Mouse (Mus musculus) lung, embryonic 16.5 days (tissue): ENCODE data around the gene Dtx3l. TPM values are rescaled to one million over a fixed set of nuclear protein-coding genes. Genes with fewer than 3 reads are reported as not detected.
"Not testable (repeated sequence)": the region's sequence is repeated elsewhere in the genome, so short reads cannot be mapped to it uniquely, and the experiment has no call there.

ENCODE experiments used
- ATAC-seq: fragments of 200-750 bp; cut with Nextera tagmentation; 2 replicates; pipeline ENCODE4 v1.8.0; 2017; ENCODE audit warnings: low read depth, mild to moderate bottlenecking, moderate library complexity
- H3K27ac ChIP-seq: fragments of 300-500 bp; sonication (generic); 2 replicates; pipeline ENCODE4 v1.5.1; 2014; ENCODE audit warnings: mild to moderate bottlenecking, control low read depth, low read length
- H3K27me3 ChIP-seq: fragments of 300-500 bp; sonication (generic); 2 replicates; pipeline ENCODE4 v1.6.1; 2014; ENCODE audit warnings: low read depth, low read length, mixed read lengths; ENCODE audit not compliant: control insufficient read depth, insufficient read depth
- H3K36me3 ChIP-seq: fragments of 300-500 bp; sonication (generic); 2 replicates; pipeline ENCODE4 v1.6.1; 2014; ENCODE audit warnings: low read length; ENCODE audit not compliant: control insufficient read depth, insufficient read depth
- H3K4me1 ChIP-seq: fragments of 300-500 bp; sonication (generic); replicated peaks from 2 replicates; pipeline ENCODE4 v1.6.1; 2014; ENCODE audit warnings: low read length, mixed read lengths; ENCODE audit not compliant: control insufficient read depth, insufficient read depth
- H3K4me2 ChIP-seq: fragments of 300-500 bp; sonication (generic); 2 replicates; pipeline ENCODE4 v1.6.1; 2014; ENCODE audit warnings: low read depth, low read length, control low read depth
- H3K4me3 ChIP-seq: fragments of 300-500 bp; sonication (generic); 2 replicates; pipeline ENCODE4 v1.5.1; 2014; ENCODE audit warnings: mild to moderate bottlenecking, low read length, control low read depth
- H3K9ac ChIP-seq: fragments of 300-500 bp; sonication (generic); 2 replicates; pipeline ENCODE4 v1.6.1; 2014; ENCODE audit warnings: low read length, control low read depth
- H3K9me3 ChIP-seq: fragments of 300-500 bp; sonication (generic); 2 replicates; pipeline ENCODE4 v1.6.1; 2016; ENCODE audit warnings: low read length; ENCODE audit not compliant: control insufficient read depth
- WGBS: fragments of 180-500 bp; shearing (Covaris S2); extraction: QIAGEN DNeasy Blood & Tissue Kit; methylation state at CpG from one replicate; pipeline ENCODE4 v1.1.7; 2014; 5-methylcytosine and 5-hydroxymethylcytosine counted together
- polyA plus RNA-seq: library from polyadenylated mRNA; unstranded; fragments of >200 nt; fragmentation: Nextera tagmentation; extraction: Ambion mirVana; gene quantifications from 2 replicates; pipeline ENCODE4 v1.2.1, GENCODE M21; 2015

Gene Dtx3l
- polyA plus RNA-seq: 6.9 and 7.0 TPM in 2 replicates

- H3K36me3 ChIP-seq: peaks cover 3% of the 10 kb centered on the region; the same call in 1 of the 2 replicates
- H3K9ac ChIP-seq: peak within 1 kb of the TSS; percentile 84
Observed at GRCm38 (mm10) chr16:35938211-35939151, at the start of gene Dtx3l, which contains the start of gene Parp9. Gene Dtx3l (minus strand): TSS chr16:35939151. Gene Parp9 (plus strand): TSS chr16:35938470.

GRCm38 (mm10) chr16:35987930-35988329, 49.0 kb upstream of the Dtx3l start:
- 56% methylated on average over 1 of the region's 1 CpGs for WGBS
- H3K9ac ChIP-seq: no peak overlapping the region
- H3K27me3 ChIP-seq: no peaks in the 10 kb centered on the region
- no peaks in the 10 kb centered on the region; the same call in 1 of the 2 replicates for H3K36me3 ChIP-seq
- no peak for ATAC-seq
- H3K4me3 ChIP-seq: no peak overlapping the region
- no peak overlapping the region for H3K4me2 ChIP-seq
- H3K9me3 ChIP-seq: no peaks in the 10 kb centered on the region
- no peak overlapping the region for H3K27ac ChIP-seq
- H3K4me1 ChIP-seq: peaks cover 2% of the 10 kb centered on the region; the same call in 1 of the 2 replicates

More at GRCm38 (mm10) chr16:35938211-35939151, at the start of gene Dtx3l, which contains the start of gene Parp9:
- WGBS: under 1% methylated on average over 52 of the region's 52 CpGs
- peaks cover 3% of the 10 kb centered on the region for H3K4me1 ChIP-seq
- peak within 1 kb of the TSS; percentile 68 for H3K27ac ChIP-seq
- peak within 1 kb of the TSS; percentile 94 for H3K4me2 ChIP-seq
- no peaks in the 10 kb centered on the region for H3K9me3 ChIP-seq
- ATAC-seq: peak; percentile 61
- peak within 1 kb of the TSS; percentile 81 for H3K4me3 ChIP-seq
- no peaks in the 10 kb centered on the region for H3K27me3 ChIP-seq

GRCm38 (mm10) chr16:35984471-35984870, 45.5 kb upstream of the Dtx3l start:
- Histone ChIP-seq H3K9ac (no peak overlapping the region), H3K27ac (no peak overlapping the region)

GRCm38 (mm10) chr16:35983517-35984101, 44.7 kb upstream of the Dtx3l start:
- H3K4me3 ChIP-seq: peak overlapping the region; percentile 86
- H3K9me3 ChIP-seq: no peaks in the 10 kb centered on the region
- peak overlapping the region; percentile 96 for H3K27ac ChIP-seq
- H3K36me3 ChIP-seq: no peaks in the 10 kb centered on the region
- ATAC-seq: peak; percentile 74
- peaks cover 3% of the 10 kb centered on the region; the same call in 1 of the 2 replicates for H3K4me1 ChIP-seq
- H3K4me2 ChIP-seq: peak overlapping the region; percentile 75
- WGBS: 0% methylated on average over 33 of the region's 86 CpGs
- H3K27me3 ChIP-seq: no peaks in the 10 kb centered on the region
- peak overlapping the region; percentile 92 for H3K9ac ChIP-seq

More at GRCm38 (mm10) chr16:35984471-35984870, 45.5 kb upstream of the Dtx3l start:
- Histone ChIP-seq H3K4me2 (peak overlapping the region; percentile 75), H3K4me1 (peaks cover 3% of the 10 kb centered on the region; the same call in 1 of the 2 replicates), H3K4me3 (no peak overlapping the region; the same call in 1 of the 2 replicates), H3K36me3 (no peaks in the 10 kb centered on the region; the same call in 1 of the 2 replicates), H3K27me3 (no peaks in the 10 kb centered on the region), H3K9me3 (no peaks in the 10 kb centered on the region)
- WGBS: 46% methylated on average over 3 of the region's 3 CpGs
- ATAC-seq: no peak

GRCm38 (mm10) chr16:35982902-35983516, 44.1 kb upstream of the Dtx3l start:
- no peaks in the 10 kb centered on the region for H3K9me3 ChIP-seq
- peak overlapping the region; percentile 96 for H3K27ac ChIP-seq
- H3K27me3 ChIP-seq: no peaks in the 10 kb centered on the region
- H3K4me2 ChIP-seq: peak overlapping the region; percentile 89
- peak overlapping the region; percentile 86 for H3K4me3 ChIP-seq
- WGBS: under 1% methylated on average over 38 of the region's 54 CpGs
- ATAC-seq: peak; percentile 97
- peaks cover 3% of the 10 kb centered on the region; the same call in 1 of the 2 replicates for H3K4me1 ChIP-seq
- peak overlapping the region; percentile 92 for H3K9ac ChIP-seq
- H3K36me3 ChIP-seq: no peaks in the 10 kb centered on the region

- peak overlapping the region; percentile 86 for H3K4me3 ChIP-seq
- no peak for ATAC-seq
- peak overlapping the region; percentile 89 for H3K4me2 ChIP-seq
- H3K27me3 ChIP-seq: no peaks in the 10 kb centered on the region
- no peak overlapping the region for H3K27ac ChIP-seq
- no peaks in the 10 kb centered on the region for H3K36me3 ChIP-seq
- peaks cover 3% of the 10 kb centered on the region; the same call in 1 of the 2 replicates for H3K4me1 ChIP-seq
- no peaks in the 10 kb centered on the region for H3K9me3 ChIP-seq
- H3K9ac ChIP-seq: peak overlapping the region; percentile 92
- 2% methylated on average over 15 of the region's 15 CpGs for WGBS
Observed at GRCm38 (mm10) chr16:35982506-35982901, 43.6 kb upstream of the Dtx3l start.

GRCm38 (mm10) chr16:35981363-35981821, 42.4 kb upstream of the Dtx3l start:
- H3K4me3 ChIP-seq: no peak overlapping the region
- 40% methylated on average over 19 of the region's 19 CpGs for WGBS

GRCm38 (mm10) chr16:35978450-35978849, 39.5 kb upstream of the Dtx3l start, which contains the start of gene Kpna1:
Gene Kpna1 (plus strand): TSS chr16:35978750.
- not testable (repeated sequence) for H3K9ac ChIP-seq, H3K36me3 ChIP-seq, H3K9me3 ChIP-seq, H3K4me2 ChIP-seq, H3K4me3 ChIP-seq, H3K27me3 ChIP-seq, ATAC-seq, H3K27ac ChIP-seq, H3K4me1 ChIP-seq
- WGBS: 100% methylated on average over 1 of the region's 1 CpGs

More at GRCm38 (mm10) chr16:35981363-35981821, 42.4 kb upstream of the Dtx3l start:
- no peak overlapping the region for H3K27ac ChIP-seq
- no peaks in the 10 kb centered on the region for H3K9me3 ChIP-seq
- peaks cover 3% of the 10 kb centered on the region; the same call in 1 of the 2 replicates for H3K4me1 ChIP-seq
- peak; percentile 81 for ATAC-seq
- no peaks in the 10 kb centered on the region for H3K27me3 ChIP-seq
- no peak overlapping the region for H3K9ac ChIP-seq
- no peak overlapping the region for H3K4me2 ChIP-seq
- H3K36me3 ChIP-seq: no peaks in the 10 kb centered on the region
